Mouse (Mus musculus) forebrain, embryonic 14.5 days (tissue): ENCODE results near the gene Sec22a. TPM values are rescaled to one million over a fixed set of nuclear protein-coding genes. Genes with fewer than 3 reads are reported as not detected.

ENCODE experiments used
- ATAC-seq: fragments of 200-750 bp; cut with Nextera tagmentation; 2 replicates; pipeline ENCODE4 v1.8.0; 2017; ENCODE audit warnings: mild to moderate bottlenecking, moderate library complexity
- DNase-seq: peaks from one replicate; pipeline ENCODE4 v3.0.0-alpha.2; 2015; ENCODE audit warnings: low spot score
- H3K27ac ChIP-seq: fragments of 300-500 bp; sonication (generic); 2 replicates; pipeline ENCODE4 v1.5.1; 2014; ENCODE audit warnings: low read depth, mild to moderate bottlenecking, control low read depth, low read length, moderate library complexity
- H3K27me3 ChIP-seq: fragments of 300-500 bp; sonication (generic); replicated peaks from 2 replicates; pipeline ENCODE4 v1.6.1; 2014; ENCODE audit warnings: low read length, control low read depth, mixed read lengths; ENCODE audit not compliant: control insufficient read depth, insufficient read depth
- H3K36me3 ChIP-seq: fragments of 300-500 bp; sonication (generic); 2 replicates; pipeline ENCODE4 v1.6.1; 2014; ENCODE audit warnings: low read length, control low read depth; ENCODE audit not compliant: control insufficient read depth, insufficient read depth
- H3K4me1 ChIP-seq: fragments of 300-500 bp; sonication (generic); 2 replicates; pipeline ENCODE4 v1.6.1; 2014; ENCODE audit warnings: antibody characterized with exemption, low read length, control low read depth; ENCODE audit not compliant: control insufficient read depth, insufficient read depth
- H3K4me2 ChIP-seq: fragments of 300-500 bp; sonication (generic); 2 replicates; pipeline ENCODE4 v1.6.1; 2014; ENCODE audit warnings: mild to moderate bottlenecking, control low read depth, low read length
- H3K4me3 ChIP-seq: fragments of 300-500 bp; sonication (generic); 2 replicates; pipeline ENCODE4 v1.5.1; 2014; ENCODE audit warnings: low read depth, low read length, control low read depth
- H3K9ac ChIP-seq: fragments of 300-500 bp; sonication (generic); 2 replicates; pipeline ENCODE4 v1.6.1; 2014; ENCODE audit warnings: mild to moderate bottlenecking, low read length, control low read depth, moderate library complexity
- H3K9me3 ChIP-seq: fragments of 300-500 bp; sonication (generic); replicated peaks from 2 replicates; pipeline ENCODE4 v1.6.1; 2016; ENCODE audit warnings: low read length, control low read depth, mixed read lengths; ENCODE audit not compliant: control insufficient read depth
- WGBS: fragments of 180-500 bp; shearing (Covaris S2); extraction: QIAGEN DNeasy Blood & Tissue Kit; methylation state at CpG from one replicate; pipeline ENCODE4 v1.1.7; 2014; 5-methylcytosine and 5-hydroxymethylcytosine counted together
- polyA plus RNA-seq: library from polyadenylated mRNA; unstranded; fragments of >200 nt; fragmentation: Nextera tagmentation; extraction: Ambion mirVana; gene quantifications from 2 replicates; pipeline ENCODE4 v1.2.1, GENCODE M21; 2014

Sec22a gene
- polyA plus RNA-seq, 1 experiment from 2014 or later = 47.7 TPM

DNA sequence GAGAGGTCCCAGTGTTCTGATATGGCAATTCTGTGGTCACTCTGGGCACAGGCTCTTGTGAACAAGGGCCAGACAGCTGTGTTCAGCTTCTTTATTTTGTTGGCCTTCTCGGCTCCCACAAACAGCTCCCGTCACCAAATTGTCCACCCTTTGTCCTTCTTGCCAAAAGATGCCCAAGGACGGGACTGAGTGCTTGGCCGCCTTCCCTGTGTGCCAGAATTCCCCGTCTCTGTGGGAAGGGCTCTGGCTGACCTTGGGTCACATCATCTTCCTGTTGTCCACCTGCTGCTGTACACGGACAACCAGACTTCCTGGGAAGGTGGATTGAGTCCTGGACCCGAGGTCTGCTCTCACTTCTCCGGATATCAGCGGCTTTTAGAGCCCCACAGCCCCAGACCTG is 77.9 kb downstream of the Sec22a start:
- 0 out of 2 replicates have a peak, but pooled peaks cover 7% of the 10 kb centered on the region for H3K36me3 ChIP-seq
- no peaks in the 10 kb centered on the region for H3K9me3 ChIP-seq
- WGBS = 85% methylated on average over 9 of the region's 9 CpGs
- no peaks in the 10 kb centered on the region for H3K4me1 ChIP-seq
- no peaks in the 10 kb centered on the region for H3K27me3 ChIP-seq
- H3K4me3 ChIP-seq = no peak overlapping the region
- no peak for DNase-seq
- H3K4me2 ChIP-seq = no peak overlapping the region
- no peak overlapping the region for H3K27ac ChIP-seq
- ATAC-seq = no peak
- no peak overlapping the region for H3K9ac ChIP-seq

DNA sequence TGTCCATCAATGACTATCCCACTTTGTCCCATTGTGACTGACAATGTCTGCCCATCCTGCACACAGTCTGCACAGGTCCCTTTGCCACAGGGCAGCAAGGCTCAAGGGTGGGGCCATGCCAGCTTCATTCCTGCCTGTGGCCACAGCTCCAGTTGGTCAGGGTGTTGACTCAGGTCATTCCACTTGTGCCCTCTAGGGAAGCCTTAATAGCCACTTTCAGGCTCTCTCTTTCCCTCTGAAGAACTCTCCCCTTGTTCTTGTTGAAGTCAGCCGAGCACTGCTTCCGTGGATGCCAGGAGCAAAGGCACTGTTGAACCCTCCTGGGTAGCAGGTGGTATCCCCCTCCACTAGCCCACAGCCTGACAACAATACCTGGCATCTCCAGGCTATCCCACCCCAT is 81.3 kb downstream of the Sec22a start:
- Histone ChIP-seq H3K27ac (no peak overlapping the region), H3K9ac (no peak overlapping the region), H3K4me2 (no peak overlapping the region), H3K4me1 (no peaks in the 10 kb centered on the region), H3K36me3 (0 out of 2 replicates have a peak, but pooled peaks cover 2% of the 10 kb centered on the region), H3K4me3 (no peak overlapping the region), H3K27me3 (no peaks in the 10 kb centered on the region), H3K9me3 (no peaks in the 10 kb centered on the region)
- 85% methylated on average over 2 of the region's 2 CpGs for WGBS
- DNase-seq = no peak
- no peak for ATAC-seq

DNA sequence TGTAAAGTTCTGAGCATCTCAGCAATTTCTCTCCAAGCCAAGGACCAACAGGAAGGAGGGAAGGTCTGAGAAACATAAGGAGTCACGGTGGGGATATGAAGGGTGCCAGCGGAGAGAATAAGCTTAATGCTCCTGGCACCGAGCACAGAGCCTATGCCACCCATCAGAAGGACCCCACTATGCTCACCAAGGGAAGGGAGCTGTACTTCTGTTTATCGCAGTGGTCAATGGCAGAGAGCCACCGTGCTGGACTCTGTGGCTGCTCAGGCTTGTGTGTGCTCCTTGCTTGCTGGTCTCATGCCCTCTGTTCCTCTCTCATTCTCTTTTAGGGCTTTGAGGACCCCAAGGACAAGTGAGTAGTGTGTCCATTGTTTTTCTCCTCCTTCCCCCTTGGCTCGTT is 85.6 kb downstream of the Sec22a start:
- DNase-seq = no peak
- no peak overlapping the region for H3K4me2 ChIP-seq
- H3K4me1 ChIP-seq = no peaks in the 10 kb centered on the region
- no peak overlapping the region for H3K4me3 ChIP-seq
- 79% methylated on average over 6 of the region's 6 CpGs for WGBS
- H3K9ac ChIP-seq = no peak overlapping the region
- H3K27ac ChIP-seq = no peak overlapping the region
- H3K36me3 ChIP-seq = no peaks in the 10 kb centered on the region
- ATAC-seq = no peak
- no peaks in the 10 kb centered on the region for H3K27me3 ChIP-seq
- no peaks in the 10 kb centered on the region for H3K9me3 ChIP-seq

DNA sequence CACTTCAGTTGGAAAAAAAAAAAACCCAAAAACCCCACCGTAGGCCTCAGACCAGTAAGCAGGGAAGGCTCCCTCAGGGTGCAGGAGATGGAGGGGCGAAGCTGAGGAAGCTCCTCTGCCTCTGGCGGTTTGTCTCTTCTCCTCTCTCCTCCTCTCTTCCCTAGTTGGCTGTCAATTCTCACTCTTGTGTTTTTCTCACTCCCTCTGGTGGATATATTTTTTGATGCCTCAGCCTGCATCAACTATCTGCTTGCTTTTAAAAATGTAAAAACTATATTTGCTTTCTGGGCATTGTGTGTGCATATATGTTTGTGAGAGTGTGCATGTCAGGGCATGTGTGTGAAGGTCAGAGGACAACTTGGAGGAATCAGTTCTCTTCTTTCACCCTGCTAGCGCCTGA is 91.3 kb downstream of the Sec22a start:
- peak; percentile 43 for DNase-seq
- Histone ChIP-seq H3K4me1 (peaks cover 3% of the 10 kb centered on the region; the same call in 1 of the 2 replicates), H3K27ac (no peak overlapping the region), H3K4me3 (no peak overlapping the region), H3K36me3 (no peaks in the 10 kb centered on the region), H3K9me3 (no peaks in the 10 kb centered on the region), H3K9ac (no peak overlapping the region), H3K4me2 (no peak overlapping the region), H3K27me3 (no peaks in the 10 kb centered on the region)
- 31% methylated on average over 4 of the region's 4 CpGs for WGBS
- no peak for ATAC-seq

DNA sequence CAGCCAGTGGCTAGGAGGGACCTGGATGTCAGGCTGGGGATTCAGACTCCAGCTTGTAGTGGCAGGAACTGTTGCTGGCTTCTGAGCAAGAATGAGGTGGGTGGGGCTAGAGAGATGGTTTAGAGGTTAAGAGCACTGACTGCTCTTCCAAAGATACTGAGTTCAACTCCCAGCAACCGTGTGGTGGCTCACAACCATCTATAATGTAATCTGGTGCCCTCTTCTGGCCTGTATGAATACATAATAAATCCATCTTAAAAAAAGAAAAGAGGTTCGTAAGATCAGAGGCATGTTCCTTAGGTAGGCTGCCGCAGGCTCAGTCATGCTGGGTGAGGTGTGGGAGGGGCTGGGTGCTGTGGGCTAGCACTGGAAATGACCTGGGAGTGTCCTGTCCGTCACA is 92.1 kb downstream of the Sec22a start:
- H3K27me3 ChIP-seq = no peaks in the 10 kb centered on the region
- peak; percentile 16; the same call in 1 of the 2 replicates for ATAC-seq
- H3K36me3 ChIP-seq = no peaks in the 10 kb centered on the region
- H3K4me2 ChIP-seq = no peak overlapping the region
- peak; percentile 42 for DNase-seq
- H3K9me3 ChIP-seq = no peaks in the 10 kb centered on the region
- 52% methylated on average over 4 of the region's 4 CpGs for WGBS
- no peak overlapping the region for H3K27ac ChIP-seq
- no peak overlapping the region for H3K4me3 ChIP-seq
- H3K4me1 ChIP-seq = peaks cover 3% of the 10 kb centered on the region; the same call in 1 of the 2 replicates
- no peak overlapping the region for H3K9ac ChIP-seq

DNA sequence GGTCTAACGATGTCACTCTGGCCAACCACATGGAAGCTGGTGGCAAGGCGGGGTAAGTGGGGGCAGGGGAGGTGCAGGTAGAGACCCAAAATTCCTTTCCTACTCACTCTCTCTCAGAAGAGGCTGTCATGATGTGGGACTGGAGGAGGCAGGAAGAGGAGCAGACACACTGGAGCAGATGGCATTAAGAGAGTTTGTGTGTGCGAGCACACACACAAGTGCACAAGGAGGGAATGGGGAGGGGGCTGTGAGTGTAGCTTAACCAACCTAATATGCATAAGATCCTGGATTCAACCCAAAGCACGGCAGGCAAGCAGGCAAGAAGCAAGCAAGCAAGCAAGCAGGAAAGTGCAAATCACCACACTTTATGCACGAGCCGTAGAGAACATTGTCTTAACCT is 92.8 kb downstream of the Sec22a start:
- WGBS = 65% methylated on average over 6 of the region's 6 CpGs
- Histone ChIP-seq H3K4me3 (no peak overlapping the region), H3K4me2 (no peak overlapping the region), H3K27me3 (no peaks in the 10 kb centered on the region), H3K4me1 (peaks cover 3% of the 10 kb centered on the region; the same call in 1 of the 2 replicates), H3K27ac (no peak overlapping the region), H3K9me3 (no peaks in the 10 kb centered on the region), H3K36me3 (no peaks in the 10 kb centered on the region), H3K9ac (no peak overlapping the region)
- ATAC-seq (peak; percentile 58; the same call in 1 of the 2 replicates), DNase-seq (peak; percentile 79)

DNA sequence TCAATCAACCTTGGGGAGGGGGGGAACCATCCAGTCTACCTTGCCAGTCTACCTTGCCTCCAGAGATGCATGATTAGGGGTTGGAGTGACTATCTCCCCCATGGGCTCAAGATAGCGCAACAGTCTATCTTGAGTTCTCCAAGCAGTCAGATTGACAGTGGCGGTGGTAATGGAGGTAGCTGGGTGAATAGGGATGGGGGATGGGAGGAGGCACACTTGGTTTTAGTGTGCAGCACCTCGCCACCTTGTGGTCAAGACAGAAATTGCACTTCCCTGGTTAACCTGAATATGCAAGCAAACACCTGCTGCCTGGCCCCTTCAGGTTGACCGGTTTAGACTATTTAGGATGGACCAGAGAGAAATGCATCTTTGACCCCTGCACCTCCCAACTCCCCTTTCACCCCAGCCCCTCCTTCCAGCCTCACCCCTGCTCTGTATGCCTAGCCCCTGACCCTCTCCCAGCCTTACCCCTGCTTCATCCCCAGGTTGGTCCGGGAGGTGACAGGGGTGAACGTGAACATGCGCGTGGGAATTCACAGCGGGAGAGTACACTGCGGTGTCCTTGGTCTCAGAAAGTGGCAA is 93.3 kb downstream of the Sec22a start:
- Histone ChIP-seq H3K27ac (no peak overlapping the region), H3K27me3 (no peaks in the 10 kb centered on the region), H3K4me2 (no peak overlapping the region), H3K4me1 (peaks cover 3% of the 10 kb centered on the region; the same call in 1 of the 2 replicates), H3K9me3 (no peaks in the 10 kb centered on the region), H3K4me3 (no peak overlapping the region), H3K9ac (no peak overlapping the region), H3K36me3 (no peaks in the 10 kb centered on the region)
- WGBS = 36% methylated on average over 10 of the region's 10 CpGs
- DNase-seq (peak; percentile 95), ATAC-seq (peak; percentile 64)

Other genes with a start within 250 kb of the Sec22a start
- 4.4 and 5.4 TPM in 2 replicates for gene Adcy5, start 209.0 kb downstream of the Sec22a start, polyA plus RNA-seq
- 5.9 and 7.2 TPM in 2 replicates for gene Pdia5, start 127.0 kb upstream of the Sec22a start, polyA plus RNA-seq
- gene Sema5b, start 177.2 kb upstream of the Sec22a start, polyA plus RNA-seq = 10.5 and 13.7 TPM in 2 replicates